Mouse (Mus musculus): ENCODE measurements around the gene Rps13.

Gene Rps13

DNA sequence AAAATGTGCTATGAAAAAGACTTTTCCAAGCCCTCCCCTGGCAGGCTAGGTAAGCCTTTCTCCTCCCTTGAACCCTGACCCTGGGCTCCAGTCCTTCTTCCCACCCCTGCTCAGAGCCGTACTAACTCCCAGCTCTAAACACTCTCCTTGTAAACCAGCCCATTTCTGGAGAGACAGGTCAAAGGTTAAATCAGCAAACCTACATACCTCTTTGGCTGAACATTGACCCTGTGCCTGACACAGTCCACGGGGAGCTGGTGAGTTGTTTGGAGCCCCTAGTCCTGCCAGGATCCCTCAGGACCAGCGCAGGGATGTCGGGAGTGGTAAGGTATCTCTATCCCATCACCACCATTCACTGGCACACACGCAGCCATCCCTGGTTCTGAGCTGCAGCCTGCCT lies 41.6 kb downstream of the Rps13 start:
- in situ Hi-C loops (cut with MboI, MseI), result no loop called here

GRCm38 (mm10) chr7:116290559-116290958 lies 43.4 kb downstream of the Rps13 start:
- in situ Hi-C loops (cut with MboI, MseI), result no loop called here

GRCm38 (mm10) chr7:116288996-116289395 lies 45.0 kb downstream of the Rps13 start:
- in situ Hi-C loops (cut with MboI, MseI), result loop anchor here (5.0 kb wide), 1 partner anchor 37 kb away; no protein-coding TSS in a partner anchor

DNA sequence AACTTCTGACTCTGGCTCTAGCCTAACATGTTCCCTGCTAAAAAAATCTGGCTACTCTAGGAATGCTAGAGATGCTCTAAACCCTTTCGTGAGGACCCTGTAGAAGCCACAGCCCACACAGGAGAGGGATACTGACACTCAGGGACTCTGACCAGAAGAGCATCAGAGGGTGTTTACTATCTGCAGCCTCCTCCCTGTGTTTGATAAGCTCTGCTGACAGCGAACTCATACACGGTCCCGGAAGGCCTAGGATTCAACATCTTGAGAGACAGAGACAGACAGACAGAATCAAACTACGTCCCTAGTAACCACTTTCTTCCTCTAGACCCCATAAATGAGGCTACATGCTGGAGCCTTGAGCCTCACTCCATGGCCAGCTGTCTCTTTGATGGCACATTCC lies 46.0 kb downstream of the Rps13 start:
- in situ Hi-C loops (cut with MboI, MseI), result loop anchor here (5.0 kb wide), 1 partner anchor 36 kb away; no protein-coding TSS in a partner anchor

DNA sequence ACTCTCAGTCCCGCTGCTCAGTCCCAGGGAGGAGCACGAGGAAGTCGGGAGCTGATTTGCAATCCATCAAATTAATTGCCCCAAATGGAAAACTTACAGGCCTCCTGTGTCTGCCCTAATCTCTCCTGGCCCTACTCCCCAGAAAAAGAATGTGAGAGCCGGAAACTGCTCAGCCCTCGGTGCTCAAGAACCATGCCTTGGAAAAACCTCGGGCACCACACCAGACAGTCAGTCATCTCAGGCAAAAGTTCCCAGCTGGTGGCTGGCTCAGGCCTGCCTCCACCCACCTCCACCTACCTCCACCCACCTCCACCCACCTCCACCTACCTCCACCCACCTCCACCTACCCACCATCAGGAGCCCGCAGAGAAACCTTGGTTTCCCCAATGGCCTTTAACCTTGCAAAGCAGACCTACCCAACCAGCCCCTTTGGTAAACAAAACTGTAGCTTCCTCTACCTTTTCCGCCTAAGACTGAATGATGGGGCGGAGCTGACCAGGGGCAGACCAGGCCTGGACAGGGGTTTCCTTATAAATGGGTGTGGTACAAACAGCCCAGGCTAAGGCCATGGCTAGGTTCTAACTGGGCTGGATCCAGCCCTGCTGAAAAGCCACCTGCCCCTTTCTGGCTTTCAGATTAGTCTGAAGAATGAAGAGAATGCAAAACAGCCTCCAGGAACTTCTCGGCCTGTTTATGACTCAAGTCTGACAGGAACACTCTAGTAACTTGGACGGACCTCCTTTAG lies 47.2 kb downstream of the Rps13 start:
- in situ Hi-C loops (cut with MboI, MseI), result loop anchor here (5.0 kb wide), 1 partner anchor 34 kb away; no protein-coding TSS in a partner anchor

DNA sequence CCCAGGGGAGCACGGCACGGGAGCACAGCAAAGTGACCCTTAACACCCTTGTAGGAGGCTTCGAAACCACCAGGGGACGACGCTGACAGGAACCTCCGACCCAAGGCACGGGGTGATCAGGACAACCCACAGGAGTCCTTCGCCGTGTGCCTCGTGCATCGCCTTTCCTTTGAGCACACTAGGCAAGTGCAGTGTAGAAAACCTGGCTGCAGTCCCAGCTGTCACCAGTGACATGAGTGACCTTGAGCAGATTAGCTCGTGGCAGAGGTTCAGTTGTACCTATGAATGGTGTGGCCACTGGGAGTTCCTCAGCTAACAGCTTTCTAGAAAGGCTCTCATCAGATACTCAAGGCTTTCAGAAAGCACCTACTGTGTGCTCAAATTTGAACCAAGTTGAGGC lies 47.8 kb downstream of the Rps13 start:
- in situ Hi-C loops (cut with MboI, MseI), result loop anchor here (5.0 kb wide), 1 partner anchor 34 kb away; no protein-coding TSS in a partner anchor

DNA sequence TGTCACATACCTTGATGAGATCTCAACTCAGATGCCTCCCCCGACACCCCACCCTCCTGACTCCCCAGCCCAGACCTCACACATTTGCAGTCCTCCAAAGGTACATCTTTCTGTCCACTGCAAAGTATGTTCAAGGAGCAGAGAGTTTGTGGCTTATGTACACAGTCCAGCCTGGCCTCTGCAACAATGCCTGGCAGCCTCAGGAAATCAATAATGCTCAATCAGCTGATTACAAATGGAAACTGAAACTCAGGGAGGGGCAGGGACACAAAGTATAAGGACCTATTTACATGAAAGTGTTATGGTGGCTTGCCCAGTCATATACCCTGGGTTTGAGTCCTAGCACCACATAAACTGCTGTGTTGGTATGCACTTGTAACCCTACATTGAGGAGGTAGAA lies 48.8 kb downstream of the Rps13 start:
- in situ Hi-C loops (cut with MboI, MseI), result loop anchor here (5.0 kb wide), 1 partner anchor 33 kb away; no protein-coding TSS in a partner anchor

GRCm38 (mm10) chr7:116282755-116283154 lies 51.2 kb downstream of the Rps13 start:
- in situ Hi-C loops (cut with MboI, MseI), result no loop called here
